Mouse (Mus musculus) embryonic facial prominence, embryonic 10.5 days (tissue): Measurements from ENCODE around the gene Cdc42bpb. TPM values are rescaled to one million over a fixed set of nuclear protein-coding genes. Genes with fewer than 3 reads are reported as not detected.

Experiments used
- DNase-seq: peaks from one replicate; pipeline ENCODE4 v3.0.0-alpha.2; 2017; ENCODE audit warnings: low spot score
- H3K27ac ChIP-seq: fragments of 300-500 bp; sonication (generic); replicated peaks from 2 replicates; pipeline ENCODE4 v1.5.1; 2016; ENCODE audit warnings: mild to moderate bottlenecking
- H3K27me3 ChIP-seq: fragments of 300-500 bp; sonication (generic); replicated peaks from 2 replicates; pipeline ENCODE4 v1.6.1; 2016; ENCODE audit warnings: low read depth, mild to moderate bottlenecking; ENCODE audit not compliant: poor library complexity, severe bottlenecking
- H3K36me3 ChIP-seq: fragments of 300-500 bp; sonication (generic); replicated peaks from 2 replicates; pipeline ENCODE4 v1.6.1; 2016; ENCODE audit warnings: mild to moderate bottlenecking, moderate library complexity
- H3K4me1 ChIP-seq: fragments of 300-500 bp; sonication (generic); 2 replicates; pipeline ENCODE4 v1.6.1; 2016
- H3K4me3 ChIP-seq: fragments of 300-500 bp; sonication (generic); 2 replicates; pipeline ENCODE4 v1.5.1; 2016; ENCODE audit warnings: mild to moderate bottlenecking, moderate library complexity
- H3K9me3 ChIP-seq: fragments of 300-500 bp; sonication (generic); 2 replicates; pipeline ENCODE4 v1.6.1; 2016; ENCODE audit warnings: mild to moderate bottlenecking
- WGBS: fragments of 180-500 bp; shearing (Covaris S2); methylation state at CpG from one replicate; pipeline ENCODE4 v1.1.7; 2016; 5-methylcytosine and 5-hydroxymethylcytosine counted together
- polyA plus RNA-seq: library from polyadenylated mRNA; unstranded; fragments of >200 nt; fragmentation: Nextera tagmentation; extraction: Ambion mirVana; gene quantifications from 2 replicates; pipeline ENCODE4 v1.2.1, GENCODE M21; 2016

Gene Cdc42bpb
- 32.6 and 32.7 TPM in 2 replicates for polyA plus RNA-seq

GRCm38 (mm10) chr12:111377376-111377973 lies at the start of gene Cdc42bpb:
Cdc42bpb (minus strand) TSS chr12:111377718.
- H3K4me3 ChIP-seq: peak within 1 kb of the TSS; percentile 98
- no peaks in the 10 kb centered on the region for H3K9me3 ChIP-seq
- no peaks in the 10 kb centered on the region for H3K36me3 ChIP-seq
- H3K27ac ChIP-seq: peak within 1 kb of the TSS; percentile 95
- peak; percentile 96 for DNase-seq
- WGBS: 1% methylated on average over 94 of the region's 94 CpGs
- peaks cover 37% of the 10 kb centered on the region for H3K4me1 ChIP-seq
- H3K27me3 ChIP-seq: no peaks in the 10 kb centered on the region

- H3K9me3 ChIP-seq: no peaks in the 10 kb centered on the region
- 17% methylated on average over 29 of the region's 29 CpGs for WGBS
- DNase-seq: peak; percentile 92
- H3K27me3 ChIP-seq: peaks cover 100% of the 10 kb centered on the region
- H3K4me1 ChIP-seq: peaks cover 69% of the 10 kb centered on the region
- H3K4me3 ChIP-seq: no peak overlapping the region
- H3K27ac ChIP-seq: no peak overlapping the region
- no peaks in the 10 kb centered on the region for H3K36me3 ChIP-seq
These were observed 48.4 kb upstream of the Cdc42bpb start for GRCm38 (mm10) chr12:111425789-111426460.

- H3K36me3 ChIP-seq: no peaks in the 10 kb centered on the region
- WGBS: 4% methylated on average over 15 of the region's 15 CpGs
- H3K9me3 ChIP-seq: no peaks in the 10 kb centered on the region
- H3K27me3 ChIP-seq: peaks cover 100% of the 10 kb centered on the region
- DNase-seq: peak; percentile 87
- H3K4me1 ChIP-seq: peaks cover 65% of the 10 kb centered on the region
- H3K4me3 ChIP-seq: peak overlapping the region; percentile 1; the same call in 1 of the 2 replicates
- no peak overlapping the region for H3K27ac ChIP-seq
These were observed 47.7 kb upstream of the Cdc42bpb start for GRCm38 (mm10) chr12:111425258-111425657.

- Histone ChIP-seq H3K4me3 (no peak overlapping the region), H3K27ac (no peak overlapping the region), H3K27me3 (peaks cover 100% of the 10 kb centered on the region), H3K36me3 (no peaks in the 10 kb centered on the region), H3K4me1 (peaks cover 58% of the 10 kb centered on the region), H3K9me3 (no peaks in the 10 kb centered on the region)
- 17% methylated on average over 9 of the region's 9 CpGs for WGBS
- DNase-seq: no peak
These were observed 47.0 kb upstream of the Cdc42bpb start for GRCm38 (mm10) chr12:111424547-111424946.

- H3K36me3 ChIP-seq: no peaks in the 10 kb centered on the region
- H3K27ac ChIP-seq: 0 out of 2 replicates have a peak overlapping the region, but pooled peaks have one; percentile 10
- no peaks in the 10 kb centered on the region for H3K9me3 ChIP-seq
- H3K4me1 ChIP-seq: peaks cover 49% of the 10 kb centered on the region
- 3% methylated on average over 43 of the region's 43 CpGs for WGBS
- peak overlapping the region; percentile 53 for H3K4me3 ChIP-seq
- H3K27me3 ChIP-seq: peaks cover 100% of the 10 kb centered on the region
- peak; percentile 50 for DNase-seq
These were observed 46.1 kb upstream of the Cdc42bpb start for GRCm38 (mm10) chr12:111423570-111424129.

- no peak for DNase-seq
- Histone ChIP-seq H3K9me3 (no peaks in the 10 kb centered on the region), H3K4me3 (no peak overlapping the region), H3K27me3 (peaks cover 100% of the 10 kb centered on the region), H3K36me3 (no peaks in the 10 kb centered on the region), H3K27ac (no peak overlapping the region), H3K4me1 (peaks cover 42% of the 10 kb centered on the region)
- 40% methylated on average over 5 of the region's 5 CpGs for WGBS
These were observed 45.3 kb upstream of the Cdc42bpb start for GRCm38 (mm10) chr12:111422852-111423251.

GRCm38 (mm10) chr12:111420946-111421709 lies 43.6 kb upstream of the Cdc42bpb start:
- Histone ChIP-seq H3K9me3 (no peaks in the 10 kb centered on the region), H3K27ac (no peak overlapping the region), H3K27me3 (peaks cover 99% of the 10 kb centered on the region), H3K36me3 (no peaks in the 10 kb centered on the region), H3K4me3 (no peak overlapping the region), H3K4me1 (peaks cover 50% of the 10 kb centered on the region)
- no peak for DNase-seq
- WGBS: 52% methylated on average over 7 of the region's 7 CpGs

- H3K27me3 ChIP-seq: peaks cover 99% of the 10 kb centered on the region
- 72% methylated on average over 5 of the region's 5 CpGs for WGBS
These were observed 42.4 kb upstream of the Cdc42bpb start for GRCm38 (mm10) chr12:111419918-111420317.

GRCm38 (mm10) chr12:111416921-111417779 lies 39.6 kb upstream of the Cdc42bpb start, which contains the start of gene Exoc3l4:
Exoc3l4 (plus strand) TSS chr12:111417017.
- DNase-seq: peak; percentile 60
- peaks cover 39% of the 10 kb centered on the region for H3K4me1 ChIP-seq
- H3K9me3 ChIP-seq: no peaks in the 10 kb centered on the region
- H3K27ac ChIP-seq: peak within 1 kb of the TSS; percentile 74
- H3K27me3 ChIP-seq: peaks cover 84% of the 10 kb centered on the region
- H3K4me3 ChIP-seq: peak within 1 kb of the TSS; percentile 50
- 3% methylated on average over 17 of the region's 17 CpGs for WGBS
- H3K36me3 ChIP-seq: no peaks in the 10 kb centered on the region

More at GRCm38 (mm10) chr12:111419918-111420317, 42.4 kb upstream of the Cdc42bpb start:
- no peaks in the 10 kb centered on the region for H3K9me3 ChIP-seq
- no peak for DNase-seq
- H3K27ac ChIP-seq: no peak overlapping the region
- no peaks in the 10 kb centered on the region for H3K36me3 ChIP-seq
- H3K4me3 ChIP-seq: no peak overlapping the region
- H3K4me1 ChIP-seq: peaks cover 40% of the 10 kb centered on the region

GRCm38 (mm10) chr12:111413300-111413699 lies 35.8 kb upstream of the Cdc42bpb start:
- peaks cover 36% of the 10 kb centered on the region for H3K4me1 ChIP-seq
- no peaks in the 10 kb centered on the region for H3K9me3 ChIP-seq
- no peaks in the 10 kb centered on the region for H3K36me3 ChIP-seq
- H3K4me3 ChIP-seq: peak overlapping the region; percentile 56
- DNase-seq: peak; percentile 92
- WGBS: under 1% methylated on average over 21 of the region's 21 CpGs
- peak overlapping the region; percentile 76 for H3K27ac ChIP-seq
- H3K27me3 ChIP-seq: peaks cover 83% of the 10 kb centered on the region

GRCm38 (mm10) chr12:111412581-111413284 lies 35.2 kb upstream of the Cdc42bpb start:
- Histone ChIP-seq H3K36me3 (no peaks in the 10 kb centered on the region), H3K27me3 (peaks cover 83% of the 10 kb centered on the region), H3K4me3 (peak overlapping the region; percentile 56), H3K9me3 (no peaks in the 10 kb centered on the region), H3K27ac (peak overlapping the region; percentile 76), H3K4me1 (peaks cover 34% of the 10 kb centered on the region)
- WGBS: 11% methylated on average over 12 of the region's 12 CpGs
- DNase-seq: no peak
